Mouse (Mus musculus) retina, adult 2 months (tissue): ENCODE results near the gene Bud13.
A peak's percentile ranks its signal among the peaks of the same experiment; 100 is the strongest.
"Not testable (repeated sequence)": the region's sequence is repeated elsewhere in the genome, so short reads cannot be mapped to it uniquely, and the experiment has no call there.

Experiments
- DNase-seq: peaks from one replicate; pipeline ENCODE4 v3.0.0-alpha.2; 2012; ENCODE audit warnings: low read depth, low spot score

Bud13 gene

GRCm38 (mm10) chr9:46302142-46302541 lies 19.3 kb downstream of the Bud13 start:
- DNase-seq = peak; percentile 47

GRCm38 (mm10) chr9:46309121-46309520 lies 26.3 kb downstream of the Bud13 start:
- no peak for DNase-seq

- DNase-seq = peak; percentile 63
Measured at GRCm38 (mm10) chr9:46314507-46314906, 31.7 kb downstream of the Bud13 start.

DNA sequence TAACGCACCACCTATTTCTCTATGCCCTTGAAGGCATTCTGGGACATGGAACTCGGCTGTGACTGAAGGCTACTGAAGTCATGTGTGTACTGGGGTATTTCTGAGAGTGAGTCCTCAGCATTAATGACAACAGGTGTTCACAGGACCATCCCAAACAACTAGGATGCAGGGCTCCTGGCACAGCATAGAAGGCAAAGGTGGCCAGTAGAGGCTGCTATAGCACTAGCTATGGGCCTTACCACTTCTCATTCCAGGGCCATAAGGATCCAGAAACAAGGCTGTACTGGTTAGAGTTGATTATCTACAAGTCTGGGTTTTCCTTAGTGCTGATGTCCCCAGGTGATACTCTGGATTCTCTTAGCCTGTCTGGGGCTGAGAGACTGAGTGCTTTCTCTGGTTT lies 32.1 kb downstream of the Bud13 start:
- DNase-seq = no peak

DNA sequence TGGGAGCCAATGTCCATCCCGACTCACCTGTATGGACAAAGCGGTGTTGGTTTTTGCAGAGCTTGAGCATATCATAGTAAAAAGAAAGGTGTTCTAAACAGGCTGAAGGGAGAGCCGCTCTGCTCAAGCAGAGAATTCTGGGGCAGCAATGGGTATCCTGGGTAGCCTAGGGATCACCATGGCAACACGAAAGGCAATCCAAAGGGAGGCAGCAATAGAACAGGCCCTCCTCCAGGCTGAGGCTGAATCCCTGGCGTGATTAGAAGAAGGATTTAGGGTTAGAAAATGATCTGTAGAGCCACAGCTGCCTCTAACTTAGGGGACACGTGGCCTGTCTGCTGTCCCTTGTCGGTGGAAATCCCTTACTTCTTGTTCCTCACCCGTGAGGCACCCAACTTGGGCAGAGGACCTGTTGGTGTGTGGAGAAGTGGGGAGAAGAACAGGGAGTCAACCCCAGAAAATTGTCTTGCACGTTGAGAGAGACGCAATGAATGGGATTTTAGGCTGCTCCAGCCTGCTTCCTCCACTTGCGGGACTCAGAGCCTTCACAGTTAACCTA lies 33.1 kb downstream of the Bud13 start:
- DNase-seq = no peak

DNA sequence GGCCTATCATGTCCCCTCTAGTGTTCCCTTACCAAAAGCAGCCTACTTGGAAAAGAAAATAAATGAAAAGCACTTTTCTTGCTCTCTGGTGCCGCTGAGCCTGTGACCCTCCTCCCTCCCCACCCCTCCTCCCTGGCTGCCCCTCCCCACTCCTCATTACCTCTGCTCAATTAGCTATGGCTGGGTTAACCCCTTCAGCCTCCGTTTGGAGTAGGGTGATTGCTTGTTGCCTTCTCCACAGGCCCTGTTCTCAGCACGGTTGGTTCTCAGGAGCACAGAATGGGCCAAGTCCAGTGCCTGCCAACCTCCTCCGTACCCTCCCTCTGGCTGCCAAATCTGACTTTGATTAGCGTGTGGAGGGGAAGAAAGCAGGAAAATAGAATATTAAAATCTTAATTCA lies 33.6 kb downstream of the Bud13 start:
- DNase-seq = no peak

DNA sequence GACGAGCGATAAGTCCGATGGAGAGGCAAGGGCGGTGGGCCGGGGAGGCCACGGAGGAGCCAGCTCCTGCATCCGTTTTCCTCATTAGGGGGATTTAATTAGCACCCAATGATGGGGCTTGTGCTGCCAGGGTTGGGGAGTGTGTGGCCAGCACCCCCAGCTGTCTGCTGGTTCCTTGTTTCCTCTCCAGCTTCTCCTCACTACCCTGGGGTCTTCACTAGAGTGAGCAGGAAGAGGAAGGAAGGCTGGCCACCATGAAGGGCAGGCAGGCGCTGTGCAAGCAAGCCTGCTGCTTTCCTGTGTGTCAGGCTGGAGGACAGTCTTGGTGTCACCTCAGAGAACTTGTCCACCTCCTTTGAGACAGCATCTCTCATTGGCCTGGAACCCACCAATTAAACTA lies 34.1 kb downstream of the Bud13 start:
- DNase-seq = no peak

DNA sequence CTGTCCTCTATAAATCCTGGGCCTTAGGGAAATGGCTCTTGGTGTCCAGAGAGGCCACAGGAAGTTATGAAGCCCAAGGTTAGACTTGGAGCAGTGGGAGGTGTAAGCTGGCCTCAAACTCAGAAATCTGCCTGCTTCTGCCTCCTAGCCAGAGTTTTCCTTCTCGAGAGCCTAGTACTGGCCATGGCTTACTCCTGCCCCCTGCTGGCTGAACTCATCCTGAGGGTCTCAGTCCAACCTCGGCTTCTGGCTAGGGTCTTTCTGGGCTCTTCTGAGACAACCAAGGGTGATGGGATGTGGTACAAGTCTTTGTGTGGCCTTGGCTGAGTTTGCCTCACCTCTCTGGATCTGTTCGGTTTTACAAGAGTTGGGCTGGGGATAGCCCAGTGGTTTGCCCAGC lies 35.1 kb downstream of the Bud13 start:
- DNase-seq = no peak

GRCm38 (mm10) chr9:46319886-46320285 lies 37.1 kb downstream of the Bud13 start, which contains the start of gene 4931429L15Rik:
TSS of gene 4931429L15Rik (minus strand) at chr9:46319986.
- DNase-seq = not testable (repeated sequence)

DNA sequence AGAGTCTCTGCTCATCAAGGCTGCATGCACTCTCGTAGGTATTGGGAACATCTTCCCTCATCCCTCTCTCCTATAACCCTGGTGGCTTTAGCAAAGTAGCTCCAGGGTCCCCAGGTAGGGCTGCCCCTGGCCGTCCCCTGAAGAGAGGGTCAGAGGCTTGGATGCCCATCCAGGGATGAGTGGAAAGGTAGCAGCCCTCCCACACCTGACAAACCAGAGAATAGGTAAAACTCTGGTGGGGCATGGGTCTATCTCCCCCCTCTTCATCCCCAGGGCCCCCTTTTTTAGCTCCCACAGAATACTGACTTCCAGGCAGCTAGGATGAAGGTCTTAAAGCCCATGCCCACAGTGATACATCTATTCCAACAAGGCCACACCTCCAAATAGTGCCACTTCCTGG lies 37.7 kb downstream of the Bud13 start:
- no peak for DNase-seq

DNA sequence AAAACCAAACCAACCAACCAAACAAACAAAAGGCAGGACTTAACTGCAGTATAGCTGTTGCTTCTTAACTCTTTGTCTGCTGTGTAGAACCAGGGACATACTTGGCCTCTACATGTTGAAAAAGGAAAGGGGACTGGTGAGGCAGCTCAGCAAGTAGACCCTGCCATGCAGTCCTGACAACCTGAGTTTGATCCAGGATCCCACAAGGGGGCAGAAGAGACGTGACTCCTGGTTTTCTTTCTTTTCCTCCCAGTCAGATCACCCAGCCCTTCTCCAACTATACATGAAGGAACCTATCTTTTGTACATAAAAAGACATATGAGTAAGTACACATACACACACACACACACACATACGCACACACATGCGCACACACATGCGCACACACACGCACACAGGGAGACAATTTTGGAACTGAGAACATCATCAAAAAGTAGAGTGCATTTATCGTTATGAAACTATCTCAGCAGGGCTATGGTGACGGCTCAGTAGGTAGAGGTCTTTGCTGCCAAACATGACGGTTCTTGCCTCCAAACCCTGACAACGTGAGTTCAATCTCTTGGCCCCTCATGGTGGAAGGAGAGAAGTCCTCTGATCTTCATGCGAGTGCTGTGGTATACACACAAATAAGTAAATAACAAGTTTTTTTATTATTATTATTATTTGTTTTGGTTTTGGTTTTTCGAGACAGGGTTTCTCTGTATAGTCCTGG lies 44.0 kb downstream of the Bud13 start:
- no peak for DNase-seq

DNA sequence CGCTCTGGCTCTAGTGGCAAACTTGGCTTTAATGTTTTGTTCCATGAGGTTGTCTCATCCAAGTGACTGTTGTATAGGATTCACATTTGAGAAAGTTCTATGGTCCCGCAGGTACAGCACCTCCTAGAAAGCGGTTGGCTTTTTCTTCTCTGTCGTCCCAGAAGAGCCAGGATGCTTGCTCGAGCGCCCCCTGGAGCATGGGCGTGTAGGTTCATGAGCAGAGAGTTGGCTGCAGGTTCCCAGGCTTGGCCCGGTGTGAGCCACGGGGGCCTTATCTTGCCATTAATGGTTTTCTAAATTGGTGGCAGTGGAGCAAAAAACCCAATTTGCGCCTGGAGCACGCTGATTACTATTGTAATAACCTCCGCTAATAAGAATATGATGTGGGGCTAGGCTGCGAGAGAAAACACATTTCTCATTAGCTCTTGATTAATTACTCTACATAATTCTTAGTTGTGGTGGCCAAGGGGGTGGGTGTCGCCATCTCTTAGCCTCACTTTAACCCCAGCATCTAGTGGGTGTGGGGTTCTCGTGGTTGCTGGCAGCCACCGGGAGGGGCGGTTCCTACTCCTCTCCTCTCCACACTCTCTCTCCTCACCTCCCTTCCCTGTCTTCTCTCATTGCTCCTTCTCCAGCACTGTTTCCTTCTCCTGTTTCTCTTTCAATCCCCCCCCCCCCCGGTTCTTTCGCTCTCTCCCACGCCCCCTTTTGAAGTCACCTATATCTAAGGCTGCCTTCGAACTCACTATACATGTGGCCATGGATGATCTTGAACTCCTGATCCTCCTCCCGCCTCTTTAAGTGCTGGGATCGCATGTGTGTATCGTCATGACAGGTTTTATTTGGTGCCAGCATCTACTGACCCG lies 45.1 kb downstream of the Bud13 start:
- no peak for DNase-seq

DNA sequence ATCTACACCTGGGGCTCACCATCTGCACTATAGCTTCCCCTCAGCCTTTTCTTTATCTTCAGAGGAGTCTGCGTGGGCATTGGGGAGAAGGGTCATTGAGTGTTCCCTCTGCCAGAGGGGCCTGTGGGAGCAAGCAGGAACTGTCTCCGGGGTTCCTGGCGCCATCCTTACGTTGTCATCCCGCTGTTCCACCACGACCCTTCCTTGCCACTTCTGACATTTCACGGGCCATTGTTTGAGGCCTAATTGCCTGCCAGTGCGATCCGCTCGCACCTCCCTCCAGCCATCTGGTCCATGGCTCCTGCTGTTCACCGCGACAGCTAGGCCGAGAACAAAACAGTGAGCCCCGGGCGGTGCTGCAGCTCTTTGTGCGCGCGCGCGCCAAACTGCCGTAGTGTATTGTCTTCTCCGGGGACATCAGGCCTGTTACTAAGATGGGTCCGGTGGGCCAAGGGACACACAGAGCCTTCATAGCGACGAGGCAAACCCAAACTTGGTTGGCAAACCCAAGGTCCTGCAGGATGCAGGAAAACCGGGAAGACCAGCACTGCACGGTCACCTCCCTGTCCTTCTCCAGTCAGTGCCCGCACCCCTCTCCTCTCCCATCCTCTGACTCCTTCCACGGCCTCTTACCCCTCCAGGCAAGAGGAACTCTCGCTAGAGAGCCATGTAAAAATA lies 45.9 kb downstream of the Bud13 start:
- no peak for DNase-seq

GRCm38 (mm10) chr9:46329250-46329648 lies 46.4 kb downstream of the Bud13 start:
- no peak for DNase-seq

DNA sequence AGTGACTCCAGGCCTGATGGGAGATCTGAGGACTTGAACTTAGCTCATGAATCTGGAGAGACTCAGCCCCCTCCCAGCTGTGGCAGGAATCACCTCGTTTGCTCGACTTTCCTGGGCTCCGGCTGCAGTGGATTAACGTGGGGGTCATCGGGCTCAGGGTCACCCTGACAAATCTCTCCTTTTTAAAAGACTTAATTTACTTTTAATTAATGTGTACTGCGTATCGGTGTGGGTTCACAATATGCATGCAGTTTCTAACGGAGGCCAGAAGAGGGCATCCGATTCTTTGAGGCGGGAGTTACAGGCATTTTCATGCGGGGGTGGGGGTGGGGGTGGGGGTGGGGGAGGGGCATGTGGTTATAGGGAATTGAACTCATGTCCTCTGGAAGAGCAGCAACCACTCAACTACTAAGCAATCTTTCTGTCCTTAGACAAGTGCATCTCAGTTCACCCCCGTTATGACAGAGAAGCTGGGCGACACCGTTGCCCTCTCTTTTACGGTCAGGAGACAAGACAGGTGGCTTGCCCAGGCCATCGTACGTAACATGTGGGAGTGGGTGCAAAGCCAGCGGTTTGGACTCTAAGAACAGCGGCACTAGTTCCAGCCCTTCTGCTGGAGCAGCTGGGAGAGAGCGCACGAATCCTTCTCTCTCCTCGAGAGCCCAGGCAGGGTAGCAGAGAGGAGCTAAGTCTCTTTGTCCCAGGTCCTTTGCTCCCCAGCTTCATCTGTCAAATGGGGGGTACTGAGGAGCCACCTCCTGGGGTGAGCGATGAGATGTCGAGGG lies 47.2 kb downstream of the Bud13 start:
- DNase-seq = no peak

- DNase-seq = no peak
Measured at GRCm38 (mm10) chr9:46330586-46330895, 47.7 kb downstream of the Bud13 start.

- DNase-seq = no peak
Measured at GRCm38 (mm10) chr9:46331301-46331700, 48.5 kb downstream of the Bud13 start.

GRCm38 (mm10) chr9:46334471-46335025 lies 51.7 kb downstream of the Bud13 start:
- no peak for DNase-seq

DNA sequence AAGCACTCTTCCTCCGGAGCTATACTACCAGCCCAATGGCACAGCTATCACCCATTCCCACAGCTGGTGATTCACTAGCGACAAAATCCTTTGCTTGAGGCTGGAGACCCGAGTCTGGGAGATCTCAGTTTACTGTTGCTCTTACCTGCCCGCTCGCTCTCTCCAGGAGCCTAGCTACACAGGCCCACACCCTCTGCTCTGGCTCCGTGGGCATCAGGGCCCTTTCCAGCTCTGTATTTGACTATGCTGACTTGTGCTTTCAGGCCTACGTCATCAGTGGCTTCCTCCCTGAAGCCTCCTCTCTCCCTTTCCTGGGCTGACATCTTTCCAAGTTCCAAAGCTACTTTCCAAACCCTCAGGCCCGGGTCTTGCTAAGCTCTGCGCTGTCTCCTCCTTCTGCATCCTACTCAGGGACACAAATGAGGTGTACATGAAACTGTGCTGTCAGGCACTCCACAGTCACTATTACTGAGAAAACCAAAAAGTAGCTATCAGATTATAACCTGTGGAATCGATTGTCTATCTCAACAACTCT lies 52.7 kb downstream of the Bud13 start:
- no peak for DNase-seq

DNA sequence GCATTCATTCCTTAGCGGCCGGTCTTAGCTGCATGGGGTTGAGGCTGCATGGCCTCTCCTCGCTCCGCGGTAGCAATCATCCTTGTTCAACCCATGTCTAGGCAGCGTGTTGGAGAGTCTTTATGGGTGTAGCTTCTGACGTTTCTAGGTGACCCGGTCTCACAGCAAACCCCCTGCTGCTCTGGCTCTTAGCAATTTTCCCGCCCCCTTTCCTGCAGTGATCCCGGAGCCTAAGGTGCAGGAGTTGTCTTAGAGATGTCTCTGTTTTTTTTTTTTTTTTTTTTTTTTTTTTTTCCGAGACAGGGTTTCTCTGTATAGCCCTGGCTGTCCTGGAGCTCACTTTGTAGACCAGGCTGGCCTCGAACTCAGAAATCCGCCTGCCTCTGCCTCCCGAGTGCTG lies 53.5 kb downstream of the Bud13 start:
- not testable (repeated sequence) for DNase-seq

DNA sequence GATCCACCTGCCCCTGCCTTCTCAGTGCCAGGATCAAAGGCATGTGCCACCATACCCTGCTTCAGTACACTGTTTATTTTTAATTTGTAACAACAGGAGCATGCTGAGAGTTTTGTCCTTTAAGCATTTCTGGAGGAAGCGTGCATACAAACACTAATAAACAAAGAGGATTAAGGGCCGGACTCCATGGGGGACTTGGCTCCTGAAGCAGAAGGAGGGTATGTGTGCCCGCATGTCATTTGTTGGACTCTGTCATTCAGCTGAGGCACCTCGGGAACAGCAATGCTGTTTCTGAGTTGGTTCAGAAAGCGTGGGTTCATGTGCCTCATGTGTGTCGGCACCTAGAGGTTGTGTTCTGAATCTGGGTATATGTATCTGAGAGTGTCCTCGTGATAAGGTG lies 54.5 kb downstream of the Bud13 start:
- no peak for DNase-seq
